Mouse (Mus musculus): ENCODE data around the gene Rnf169.
A peak's percentile ranks its signal among the peaks of the same experiment; 100 is the strongest.
"Not testable (repeated sequence)": the region's sequence is repeated elsewhere in the genome, so short reads cannot be mapped to it uniquely, and the experiment has no call there.

The Rnf169 gene

DNA sequence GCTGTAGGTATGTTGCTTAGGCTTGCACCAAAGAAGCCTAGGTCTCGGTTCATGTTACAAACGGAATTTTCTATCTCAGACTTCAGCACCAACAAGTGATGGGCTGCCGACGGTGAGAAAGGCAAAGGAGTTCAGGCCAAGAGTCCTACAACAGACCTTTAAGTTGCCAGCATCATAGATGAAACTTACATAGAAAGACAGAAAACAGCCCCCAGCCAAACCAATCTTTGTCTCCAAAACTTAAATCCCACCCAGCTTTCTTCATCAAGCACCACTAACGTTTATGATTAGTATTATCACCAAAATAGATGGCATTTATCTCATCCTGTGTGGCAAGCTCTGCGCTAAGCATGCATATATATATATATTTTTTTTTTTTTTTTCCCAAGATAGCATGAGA lies 1.2 kb downstream of the Rnf169 start:
- no peak for DNase-seq

DNA sequence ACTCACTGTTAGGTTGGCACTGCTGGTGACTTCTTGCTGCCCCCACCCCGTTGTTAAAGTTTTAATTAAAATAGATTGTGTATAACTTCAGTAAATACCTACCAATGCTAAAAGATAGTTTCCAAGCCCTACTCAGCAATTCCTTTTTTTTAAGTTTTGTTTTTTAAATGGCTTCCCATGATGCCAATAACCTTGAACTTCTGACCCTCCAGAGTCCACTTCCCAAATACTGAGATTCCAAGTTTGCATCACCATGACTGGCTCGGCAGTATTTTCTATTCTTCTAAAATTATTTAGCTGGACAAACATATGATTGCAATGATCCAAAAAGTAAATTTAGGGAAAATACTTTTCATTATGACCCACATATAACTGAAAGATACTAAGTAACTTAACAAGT lies 2.2 kb downstream of the Rnf169 start:
- DNase-seq = no peak

DNA sequence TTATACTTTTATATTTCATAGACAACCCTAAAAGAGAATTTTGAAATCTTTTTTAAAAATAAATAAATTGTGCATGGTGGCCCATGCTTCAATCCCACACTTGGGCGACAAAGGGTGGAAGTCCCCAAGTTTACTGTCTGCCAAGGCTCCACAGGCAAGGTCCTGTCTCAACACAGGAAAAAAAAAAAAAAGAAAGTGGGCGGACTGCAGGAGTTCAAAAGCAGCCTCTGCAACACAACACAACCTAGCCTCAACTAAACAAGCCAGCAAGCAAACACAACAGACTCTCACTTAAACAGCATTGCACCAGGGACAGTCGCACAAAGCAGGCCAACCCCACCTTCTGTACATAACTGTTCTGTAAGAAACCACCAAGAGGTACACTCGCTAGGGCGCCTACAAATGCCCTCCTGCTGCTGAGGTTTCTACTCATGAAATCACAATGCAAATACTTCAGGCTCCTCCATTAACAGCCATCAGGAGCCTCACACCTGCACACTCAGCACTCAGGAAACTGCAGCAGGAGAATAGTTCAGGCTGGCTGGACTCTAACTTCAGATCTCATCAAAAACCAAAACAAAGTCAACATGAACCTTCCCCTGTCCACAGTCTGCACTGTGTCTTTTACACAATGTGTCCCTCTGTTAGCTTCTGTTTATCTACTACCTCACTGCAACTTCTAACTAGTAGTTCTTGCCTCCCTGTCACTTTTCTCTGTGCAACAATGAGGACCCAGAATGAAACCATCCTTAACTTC lies 4.3 kb downstream of the Rnf169 start:
- no peak for DNase-seq

DNA sequence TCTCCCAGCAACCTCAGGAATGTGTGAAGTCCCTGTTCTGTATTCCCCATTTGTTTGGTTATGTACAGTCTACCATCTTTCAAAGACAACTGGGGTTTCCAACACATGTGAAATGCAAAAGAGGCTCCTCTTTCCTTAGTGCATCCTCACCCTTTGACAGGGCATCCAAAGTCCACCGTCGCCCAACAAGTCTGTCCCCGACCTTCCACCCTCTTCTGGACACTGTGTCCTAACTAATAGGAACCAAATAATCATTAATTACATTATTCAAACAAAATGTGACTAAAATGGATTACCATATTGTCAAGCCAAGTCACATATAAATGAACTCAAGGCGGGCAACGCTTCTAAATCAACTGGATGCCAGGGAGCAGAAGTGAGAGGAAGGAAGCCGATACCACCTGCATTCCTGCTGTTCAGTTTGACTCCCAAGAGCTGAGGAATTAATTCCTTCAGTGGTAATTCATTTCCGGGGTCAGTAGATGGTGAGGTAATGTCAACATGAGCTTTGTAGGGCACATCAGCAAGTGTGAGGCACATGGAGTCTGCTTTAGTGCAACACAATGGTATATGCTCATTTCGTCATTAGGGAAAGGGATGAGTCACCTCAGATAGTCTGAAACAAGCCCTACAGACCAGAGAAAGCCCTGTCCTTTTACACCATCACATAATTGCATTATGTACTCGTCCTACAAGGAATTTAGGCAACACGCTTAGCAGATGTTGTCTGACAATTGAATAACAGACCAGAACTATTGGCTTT lies 5.9 kb downstream of the Rnf169 start:
- peak; percentile 44 for DNase-seq

DNA sequence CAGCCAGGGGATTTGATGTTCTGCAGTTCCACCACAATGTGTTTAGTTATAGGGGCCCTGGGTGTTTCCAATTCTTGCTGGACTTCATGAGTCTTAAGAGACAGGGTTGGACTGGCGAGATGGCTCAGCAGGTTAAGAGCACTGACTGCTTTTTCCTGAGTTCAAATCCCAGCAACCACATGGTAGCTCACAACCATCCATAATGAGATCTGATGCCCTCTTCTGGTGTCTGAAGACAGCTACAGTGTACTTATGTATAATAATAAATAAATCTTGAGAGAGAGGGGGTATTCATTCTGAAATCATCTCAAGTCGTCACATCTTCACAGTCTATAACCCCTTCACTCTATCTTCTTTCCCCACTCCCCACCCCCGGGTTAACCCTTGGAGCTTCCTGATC lies 7.3 kb downstream of the Rnf169 start:
- not testable (repeated sequence) for DNase-seq

DNA sequence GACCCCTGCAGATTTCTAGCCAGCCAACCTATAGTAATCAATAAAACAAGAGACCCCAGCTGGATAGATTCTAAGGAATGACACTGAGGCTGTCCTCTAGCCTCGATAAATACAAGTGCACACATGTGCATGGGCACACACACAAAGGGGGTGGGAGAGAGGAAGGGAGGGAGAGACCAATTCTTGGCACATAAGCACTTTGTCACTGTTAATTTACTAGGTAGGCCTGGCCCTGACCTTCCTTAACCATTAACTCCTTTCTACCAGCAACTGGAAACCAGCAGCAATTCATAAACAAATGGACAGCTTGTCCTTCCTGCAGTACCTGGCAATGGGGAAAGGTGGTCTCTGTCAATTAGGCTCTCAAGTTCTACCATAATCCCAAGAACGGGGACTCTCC lies 8.3 kb downstream of the Rnf169 start:
- DNase-seq = peak; percentile 62

DNA sequence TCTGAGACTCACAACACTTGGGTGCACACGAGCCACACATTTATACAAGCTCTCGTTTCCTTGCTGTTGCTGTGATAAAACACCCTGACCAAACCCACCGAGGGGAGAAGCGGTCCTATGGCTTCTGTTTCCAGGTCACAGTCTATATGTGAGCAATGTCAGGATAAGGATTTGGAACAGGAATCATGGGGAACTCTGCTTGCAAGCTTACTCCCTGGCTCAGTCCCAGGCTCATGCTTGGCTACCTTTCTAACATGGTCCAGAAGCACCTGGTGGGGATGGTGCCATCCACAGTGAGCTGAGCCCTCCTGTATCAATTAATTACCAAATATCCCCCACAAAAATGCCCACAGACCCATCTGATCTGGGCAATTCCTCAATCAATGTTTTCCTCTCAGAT lies 11.1 kb downstream of the Rnf169 start:
- no peak for DNase-seq

DNA sequence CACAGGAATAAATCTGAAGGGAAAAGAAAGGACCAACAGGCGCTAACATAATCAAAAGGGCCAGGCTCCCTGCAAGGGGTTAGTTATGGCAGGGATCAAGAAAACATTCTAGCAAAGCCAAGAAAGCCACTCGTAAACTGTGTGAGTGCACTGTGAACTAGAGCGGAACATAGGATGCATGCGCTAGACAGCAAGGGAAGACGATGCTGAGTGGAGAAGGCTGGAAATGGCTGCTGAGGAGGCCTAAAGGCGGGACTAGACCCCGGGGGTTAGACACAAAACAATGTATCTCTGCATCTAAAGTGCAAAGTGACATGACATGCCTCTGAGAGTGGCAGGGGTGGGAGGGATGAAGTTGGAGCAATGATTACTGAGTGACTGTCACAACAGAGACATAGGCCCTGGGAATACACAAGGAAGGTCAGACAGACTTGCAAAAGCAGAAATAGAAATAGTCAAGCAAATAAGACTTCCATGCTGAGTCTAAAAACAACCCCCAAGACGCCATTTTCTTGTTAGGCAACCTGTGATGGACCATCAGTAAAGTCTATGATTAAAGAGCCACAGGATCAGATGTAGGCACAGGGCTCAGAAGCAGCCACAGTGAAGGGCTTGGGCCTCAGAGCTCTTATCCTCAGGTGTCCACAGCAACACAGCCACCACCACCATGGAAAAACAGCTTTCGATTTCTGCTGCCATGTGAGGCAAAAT lies 14.1 kb downstream of the Rnf169 start:
- no peak for DNase-seq

DNA sequence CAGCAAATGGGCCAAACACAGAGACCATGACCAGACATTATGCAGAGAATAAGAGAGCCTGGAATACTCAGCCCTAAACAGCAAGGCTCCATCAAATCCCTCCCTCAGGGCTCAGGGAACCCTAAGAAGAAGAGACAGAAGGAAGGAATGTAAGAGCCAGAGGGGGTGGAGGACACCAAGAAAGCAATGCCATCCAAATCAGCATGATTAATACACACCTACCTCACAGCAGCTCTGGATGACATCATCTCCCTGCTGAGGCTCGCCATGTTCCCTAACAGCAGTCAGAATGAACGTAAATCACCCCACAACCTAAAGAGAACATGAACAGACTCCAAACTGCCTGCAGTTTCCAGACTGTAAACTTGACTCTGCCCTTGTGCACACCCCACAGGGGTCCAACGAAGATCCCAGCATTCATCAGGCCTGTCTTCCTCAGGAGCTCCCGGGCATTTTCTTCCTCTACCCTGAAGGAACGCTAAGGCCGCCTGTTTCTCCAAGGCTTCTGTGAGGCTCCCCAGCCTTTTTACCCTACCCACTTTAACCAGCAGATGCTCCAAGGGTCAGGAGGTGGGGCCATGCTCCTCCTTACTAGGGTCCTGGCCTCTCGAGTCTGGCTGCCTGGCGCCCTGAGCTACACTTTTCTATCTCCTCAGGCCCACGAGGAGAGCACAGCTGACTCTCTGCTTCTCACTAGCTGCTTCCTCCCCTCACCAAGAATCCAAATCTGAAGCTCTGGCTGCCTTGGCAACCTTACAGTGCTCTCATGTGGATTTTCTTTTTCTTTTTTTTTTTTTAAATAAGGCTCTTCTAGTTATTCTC lies 15.0 kb downstream of the Rnf169 start:
- DNase-seq = peak; percentile 54

DNA sequence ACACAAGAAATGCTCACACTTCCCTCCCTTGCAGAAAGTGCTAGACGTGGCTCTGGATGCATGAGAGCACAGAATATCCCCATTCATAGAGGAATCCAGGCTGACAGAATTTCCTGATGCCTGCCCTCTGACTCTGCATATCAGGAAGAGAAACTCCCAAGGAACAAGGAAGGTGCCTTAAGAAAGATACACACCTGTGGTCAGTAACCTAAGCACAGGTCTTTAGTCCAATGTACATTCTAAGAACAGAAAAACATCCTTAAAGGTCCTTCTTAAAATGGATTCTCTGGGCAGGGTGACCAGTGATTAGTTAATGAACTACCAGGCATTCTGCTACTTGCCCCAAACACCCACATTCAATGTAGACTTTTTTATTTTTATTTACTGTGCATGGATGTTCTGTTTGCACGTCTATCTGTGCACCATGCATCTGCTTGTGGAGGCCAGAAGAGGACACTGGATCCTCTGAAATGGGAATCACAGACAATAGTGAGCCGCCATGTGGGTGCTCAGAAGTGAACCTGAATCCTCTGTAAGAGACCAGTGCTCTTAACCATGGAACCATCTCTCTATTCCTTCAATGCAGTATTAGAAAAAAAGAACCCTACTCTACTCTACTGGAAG lies 16.9 kb downstream of the Rnf169 start:
- DNase-seq = no peak

DNA sequence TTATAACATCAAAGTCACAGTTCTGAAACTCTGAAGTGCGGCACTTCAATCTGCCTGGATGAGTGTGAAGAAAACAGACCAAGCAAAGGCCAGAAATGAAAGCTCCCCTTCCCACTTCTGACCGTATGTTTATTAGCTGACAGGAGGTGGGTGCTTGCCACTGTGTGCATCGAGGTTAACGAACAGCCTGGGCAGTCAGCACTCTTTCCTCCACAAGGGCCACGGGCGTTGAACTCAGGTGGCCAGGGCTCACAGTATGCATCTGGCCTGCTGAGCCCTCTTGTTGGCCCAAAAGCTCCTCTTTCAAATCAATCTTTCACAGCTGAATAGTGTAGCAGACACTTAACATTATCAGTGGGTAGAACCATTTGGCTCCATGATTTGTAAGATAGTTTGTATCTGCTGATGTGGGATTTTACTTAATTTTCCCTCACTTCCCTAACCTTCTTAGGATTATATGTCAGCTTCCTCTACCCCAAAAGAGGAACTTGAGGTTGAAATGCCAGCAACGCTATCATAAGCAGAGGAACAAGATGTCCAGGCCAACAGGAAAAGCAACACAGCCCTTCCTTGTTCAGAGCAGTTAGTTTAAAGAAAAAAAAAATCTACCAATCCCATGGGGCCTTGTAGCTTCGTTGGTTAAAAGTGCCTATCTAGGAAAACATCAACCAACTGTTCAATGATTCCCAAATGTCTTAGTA lies 17.6 kb downstream of the Rnf169 start:
- peak; percentile 22 for DNase-seq

DNA sequence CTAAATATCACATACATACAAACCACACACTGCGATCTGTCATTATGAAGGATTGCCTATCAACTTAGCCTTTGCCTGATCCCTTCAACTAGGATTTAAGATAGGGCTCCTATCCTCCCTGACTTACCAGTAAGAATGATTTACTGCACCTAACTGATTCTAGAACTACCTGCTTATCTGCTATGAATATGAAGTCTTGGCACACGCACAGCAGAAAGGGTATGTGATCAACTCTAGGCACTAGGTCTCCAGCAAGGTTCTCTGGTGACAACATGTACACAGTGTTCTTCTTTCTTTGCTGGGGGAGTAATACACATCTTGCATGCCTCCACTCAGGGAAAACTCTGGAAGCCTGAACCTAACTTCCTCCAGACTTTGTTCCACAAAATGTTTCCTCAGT lies 18.7 kb downstream of the Rnf169 start:
- no peak for DNase-seq

DNA sequence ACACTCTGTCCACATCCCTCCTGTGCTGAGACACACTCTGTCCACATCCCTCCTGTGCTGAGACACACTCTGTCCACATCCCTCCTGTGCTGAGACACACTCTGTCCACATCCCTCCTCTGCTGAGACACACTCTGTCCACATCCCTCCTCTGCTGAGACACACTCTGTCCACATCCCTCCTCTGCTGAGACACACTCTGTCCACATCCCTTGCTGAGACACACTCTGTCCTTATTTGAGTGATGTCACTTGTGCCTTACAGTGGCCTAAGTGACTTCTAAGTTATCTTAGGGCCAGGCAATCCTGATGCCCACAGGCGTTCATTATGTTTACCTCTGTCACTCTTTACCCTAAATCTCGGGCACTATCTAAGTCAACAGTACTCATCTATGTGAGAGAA lies 19.7 kb downstream of the Rnf169 start:
- not testable (repeated sequence) for DNase-seq

DNA sequence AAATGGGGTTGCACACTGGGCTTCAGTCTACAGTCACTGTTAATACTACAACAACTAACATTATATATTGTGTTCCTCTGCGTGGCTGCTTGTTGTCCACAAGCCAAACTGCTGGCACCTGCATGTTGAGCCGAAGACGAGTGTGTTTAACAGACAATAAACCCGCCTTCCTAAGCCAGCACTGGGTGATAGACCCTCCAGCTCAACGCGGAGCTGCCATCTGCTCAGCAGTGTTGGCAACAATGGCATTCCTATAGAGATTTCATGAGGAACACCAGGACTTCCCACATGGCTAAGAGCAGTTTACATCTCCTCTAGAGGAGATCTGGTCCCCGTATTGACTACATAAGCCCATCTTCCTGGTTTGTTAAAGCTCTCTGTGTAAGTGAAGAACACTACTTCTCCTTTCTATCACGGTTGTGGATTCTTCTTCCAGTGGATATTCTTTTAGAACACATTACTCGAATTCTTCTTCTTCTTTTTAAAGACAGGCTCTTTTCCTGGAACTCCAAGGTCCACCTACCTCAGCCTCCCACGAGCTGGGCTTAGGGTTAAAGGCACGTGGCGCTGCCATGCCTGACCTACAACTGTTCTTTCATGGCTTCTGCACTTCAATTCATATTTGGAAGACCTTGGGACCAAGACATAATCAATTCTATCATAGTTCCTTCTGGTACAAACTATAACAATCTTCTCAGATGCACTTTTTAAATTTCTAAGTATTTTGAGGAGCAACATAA lies 22.9 kb downstream of the Rnf169 start:
- peak; percentile 35 for DNase-seq

DNA sequence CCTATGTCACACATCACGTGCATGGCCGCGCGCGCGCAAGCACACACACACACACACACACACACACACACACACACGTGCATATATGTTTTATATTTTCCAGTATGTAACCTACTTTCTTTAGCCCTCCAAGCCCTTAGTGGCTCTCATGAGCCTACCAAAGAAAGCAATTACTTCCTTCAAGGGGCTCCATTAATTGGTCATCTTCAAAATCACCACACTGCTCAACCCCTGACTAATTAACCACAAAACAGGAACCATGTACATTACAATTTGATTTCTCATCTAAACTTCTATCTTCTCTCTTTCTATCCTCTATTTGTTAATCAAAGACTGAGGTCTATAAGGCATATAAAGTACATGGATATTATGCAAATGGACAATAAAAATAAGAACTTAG lies 24.2 kb downstream of the Rnf169 start:
- DNase-seq = no peak

DNA sequence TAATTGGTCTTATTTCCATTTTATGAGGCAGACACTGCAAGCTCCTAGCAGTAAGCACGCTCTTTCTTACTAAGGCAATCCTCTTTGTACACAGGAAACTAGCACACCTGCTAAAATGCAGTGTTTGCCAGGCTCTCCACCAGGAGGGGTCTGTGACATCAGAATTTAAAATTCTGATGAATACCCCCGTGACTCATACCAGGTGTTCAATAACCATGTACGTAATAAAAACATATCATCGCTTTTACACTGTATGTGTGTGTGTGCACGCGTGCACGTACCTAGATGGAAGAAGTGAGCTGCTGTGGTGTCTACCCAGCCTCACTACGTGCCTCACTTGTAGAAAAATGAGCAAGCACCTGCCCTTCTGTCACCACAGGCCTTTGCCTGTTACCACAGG lies 26.0 kb downstream of the Rnf169 start:
- no peak for DNase-seq

DNA sequence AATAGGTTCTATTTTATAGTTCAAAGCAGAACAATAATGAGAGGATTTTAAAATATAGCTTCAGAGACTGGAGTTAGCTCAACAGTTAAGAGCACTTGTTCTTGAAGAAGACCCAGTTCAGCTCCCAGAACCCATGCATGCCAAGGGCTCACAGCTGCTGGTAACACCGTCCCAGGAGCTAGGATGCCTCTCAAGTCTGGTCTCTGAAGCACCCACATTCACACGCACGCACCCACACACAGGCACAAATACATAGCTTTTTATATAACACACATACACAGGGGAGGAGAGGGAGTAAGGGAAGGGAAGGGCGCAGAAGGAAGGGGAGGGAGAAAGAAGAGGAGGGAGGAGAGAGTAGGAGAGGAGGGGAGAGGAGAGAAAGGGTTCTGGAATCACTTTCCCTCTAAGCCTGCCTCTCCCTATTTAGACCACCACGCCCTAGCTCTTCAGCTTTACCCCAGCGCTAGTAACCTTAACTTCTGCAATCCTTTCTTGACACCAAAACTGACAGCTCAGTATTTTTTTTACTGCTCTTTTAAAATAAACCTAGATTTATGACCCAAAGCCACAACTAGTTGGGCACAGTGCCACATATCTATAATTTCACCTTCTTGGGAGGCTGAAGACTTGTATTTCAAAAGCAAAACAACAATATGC lies 26.7 kb downstream of the Rnf169 start:
- DNase-seq = no peak

DNA sequence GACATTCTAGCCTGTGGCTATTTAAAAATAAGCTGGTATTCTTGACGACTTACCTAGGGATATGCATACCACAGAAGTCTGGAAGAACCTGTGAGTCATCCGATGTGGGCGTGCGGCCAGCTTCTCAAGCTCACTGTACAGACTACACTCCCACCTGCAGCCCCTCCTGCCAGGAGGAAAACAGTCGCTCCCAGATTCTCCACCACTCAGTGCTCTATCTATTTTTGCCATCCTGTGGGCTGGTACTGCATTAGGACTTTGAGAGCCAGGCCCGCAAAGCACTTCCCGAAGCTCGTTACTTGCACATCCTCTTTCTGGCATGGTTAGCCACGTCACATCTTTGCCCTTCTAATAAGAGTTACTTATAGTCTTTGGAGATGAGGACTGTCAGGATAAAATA lies 32.9 kb downstream of the Rnf169 start:
- DNase-seq = no peak

DNA sequence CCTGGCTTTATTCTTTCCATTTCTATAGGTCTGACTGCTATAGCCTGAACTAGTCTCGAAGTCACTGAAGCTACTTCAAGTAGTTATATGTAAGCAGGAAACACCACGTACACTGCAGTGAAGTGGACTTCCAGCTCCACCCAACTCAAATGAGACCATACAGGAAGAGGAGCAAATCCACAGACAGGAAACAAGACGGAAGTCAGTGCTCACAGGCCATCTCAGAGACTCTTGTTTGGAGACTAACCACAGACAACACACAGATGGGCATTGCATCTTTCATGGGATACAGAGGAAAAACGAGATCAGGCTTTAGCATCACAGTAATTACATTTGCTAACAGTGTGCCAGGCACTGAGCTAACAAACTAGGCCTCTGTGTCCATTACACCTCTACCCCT lies 33.9 kb downstream of the Rnf169 start:
- DNase-seq = no peak

DNA sequence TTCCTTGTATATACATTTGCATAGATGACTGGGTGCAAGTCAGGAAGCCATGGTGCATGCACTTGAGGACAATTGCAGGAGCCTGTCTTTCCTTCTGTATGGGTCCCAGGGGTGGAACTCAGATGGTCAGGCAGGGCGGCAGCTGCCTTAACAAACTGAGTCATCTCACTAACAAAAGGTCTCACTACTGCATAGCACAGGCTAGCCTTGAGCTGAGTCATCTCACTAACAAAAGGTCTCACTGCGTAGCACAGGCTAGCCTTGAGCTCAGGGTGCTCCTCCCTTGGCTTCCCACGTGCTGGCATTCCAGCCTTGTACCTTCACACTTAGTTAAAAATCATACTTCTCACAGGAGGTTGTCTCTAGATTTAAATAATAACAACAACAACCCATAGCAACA lies 34.3 kb downstream of the Rnf169 start:
- DNase-seq = no peak

DNA sequence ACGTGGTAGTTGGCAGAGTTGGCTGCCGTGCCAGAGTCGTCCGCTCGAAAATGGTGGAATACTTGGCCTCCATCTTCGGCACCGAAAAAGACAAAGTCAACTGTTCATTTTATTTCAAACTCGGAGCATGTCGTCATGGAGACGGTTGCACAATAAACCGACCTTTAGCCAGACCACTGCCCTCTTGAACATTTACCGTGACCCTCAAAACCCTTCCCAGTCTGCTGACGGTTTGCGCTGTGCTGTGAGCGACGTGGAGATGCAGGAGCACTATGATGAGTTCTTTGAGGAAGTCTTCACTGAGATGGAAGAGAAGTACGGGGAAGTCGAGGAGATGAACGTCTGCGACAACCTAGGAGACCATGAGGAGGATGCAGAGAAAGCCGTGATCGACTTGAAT lies 35.2 kb downstream of the Rnf169 start:
- DNase-seq = not testable (repeated sequence)

Measured in kidney, adult 11 months (tissue).